Mouse (Mus musculus): ENCODE measurements around the gene Ahdc1. TPM values are rescaled to one million over a fixed set of nuclear protein-coding genes. Genes with fewer than 3 reads are reported as not detected.

Gene Ahdc1
- total RNA-seq, 2 experiments from 2014 or later, result 29.3 to 32.8 TPM

- DNase-seq, result no peak
Measured at GRCm38 (mm10) chr4:133101751-133102150, 90.7 kb downstream of the Ahdc1 start.

- DNase-seq, result no peak
Measured at GRCm38 (mm10) chr4:133103525-133104193, 92.6 kb downstream of the Ahdc1 start.

GRCm38 (mm10) chr4:133104194-133104569 is 93.1 kb downstream of the Ahdc1 start:
- no peak for DNase-seq

- no peak for DNase-seq
Measured at GRCm38 (mm10) chr4:133106691-133107090, 95.6 kb downstream of the Ahdc1 start.

GRCm38 (mm10) chr4:133107788-133108281 is 96.8 kb downstream of the Ahdc1 start:
- peak; percentile 89 for DNase-seq

- DNase-seq, result peak; percentile 84
Measured at GRCm38 (mm10) chr4:133108481-133109334, 97.6 kb downstream of the Ahdc1 start.

GRCm38 (mm10) chr4:133109335-133109801 is 98.3 kb downstream of the Ahdc1 start:
- DNase-seq, result no peak

GRCm38 (mm10) chr4:133112175-133112838 is 101.2 kb downstream of the Ahdc1 start:
- no peak for DNase-seq

- peak; percentile 16 for DNase-seq
Measured at GRCm38 (mm10) chr4:133113351-133113882, 102.4 kb downstream of the Ahdc1 start.

- DNase-seq, result no peak
Measured at GRCm38 (mm10) chr4:133114762-133115161, 103.7 kb downstream of the Ahdc1 start.

GRCm38 (mm10) chr4:133115721-133116429 is 104.8 kb downstream of the Ahdc1 start:
- no peak for DNase-seq

- peak; percentile 67 for DNase-seq
Measured at GRCm38 (mm10) chr4:133116756-133117470, 105.9 kb downstream of the Ahdc1 start.

GRCm38 (mm10) chr4:133117556-133118411 is 106.7 kb downstream of the Ahdc1 start:
- DNase-seq, result peak; percentile 93

- no peak for DNase-seq
Measured at GRCm38 (mm10) chr4:133118775-133119375, 107.8 kb downstream of the Ahdc1 start.

GRCm38 (mm10) chr4:133119579-133119978 is 108.5 kb downstream of the Ahdc1 start:
- DNase-seq, result no peak

- peak; percentile 22 for DNase-seq
Measured at GRCm38 (mm10) chr4:133120833-133121321, 109.8 kb downstream of the Ahdc1 start.

- DNase-seq, result no peak
Measured at GRCm38 (mm10) chr4:133121416-133121815, 110.4 kb downstream of the Ahdc1 start.

- DNase-seq, result peak; percentile 16
Measured at GRCm38 (mm10) chr4:133121974-133122637, 111.0 kb downstream of the Ahdc1 start.

- DNase-seq, result no peak
Measured at GRCm38 (mm10) chr4:133127079-133127478, 116.0 kb downstream of the Ahdc1 start.

Measured in gastrocnemius, postnatal 25 days (tissue).